Mouse (Mus musculus) brain, adult 2 months (tissue): ENCODE results near the gene Mad1l1.
"Not testable (repeated sequence)": the region's sequence is repeated elsewhere in the genome, so short reads cannot be mapped to it uniquely, and the experiment has no call there.

Experiments used
- DNase-seq: peaks from one replicate; pipeline ENCODE4 v3.0.0; 2011; ENCODE audit warnings: low read depth, low spot score

Gene Mad1l1

DNA sequence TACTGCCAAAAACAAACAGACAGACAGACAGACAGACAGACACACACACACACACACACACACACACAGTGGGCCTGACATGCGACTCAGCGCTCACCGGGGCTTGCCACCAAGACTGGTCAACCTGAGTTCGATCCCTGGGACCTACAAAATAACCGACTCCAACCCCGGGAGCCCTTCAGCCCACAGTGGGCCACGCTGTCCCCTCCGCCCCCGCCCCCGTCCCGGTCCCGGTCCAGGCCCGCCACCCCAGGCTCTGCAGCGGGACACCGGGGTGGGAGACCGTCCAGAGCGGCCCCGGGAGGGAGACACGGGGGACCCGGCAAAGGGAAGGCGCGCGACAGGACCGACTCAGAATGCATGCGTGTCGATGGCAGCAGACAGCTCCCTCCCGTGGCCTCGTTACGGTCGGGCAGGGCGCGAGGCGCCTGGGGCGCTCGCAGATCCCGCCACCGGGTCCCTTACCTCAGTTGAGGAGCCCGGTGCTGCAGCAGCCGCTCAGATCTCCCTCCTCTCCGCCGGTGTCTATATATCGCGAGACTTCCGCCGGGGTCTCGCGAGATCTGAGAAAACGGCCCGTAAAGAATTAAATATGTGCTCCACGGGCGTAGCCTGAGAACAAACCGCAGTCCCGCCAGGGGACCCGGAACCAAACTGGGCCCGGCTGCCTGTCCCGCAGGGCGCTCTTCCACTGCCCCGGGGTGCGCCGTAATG is at the start of gene Mad1l1, which contains the start of gene Nudt1:
TSS of gene Mad1l1 (minus strand) at position 511 of the 714 bp plus-strand sequence.
TSS of gene Nudt1 (plus strand) at position 615 of the 714 bp plus-strand sequence.
- peak; percentile 93 for DNase-seq

DNA sequence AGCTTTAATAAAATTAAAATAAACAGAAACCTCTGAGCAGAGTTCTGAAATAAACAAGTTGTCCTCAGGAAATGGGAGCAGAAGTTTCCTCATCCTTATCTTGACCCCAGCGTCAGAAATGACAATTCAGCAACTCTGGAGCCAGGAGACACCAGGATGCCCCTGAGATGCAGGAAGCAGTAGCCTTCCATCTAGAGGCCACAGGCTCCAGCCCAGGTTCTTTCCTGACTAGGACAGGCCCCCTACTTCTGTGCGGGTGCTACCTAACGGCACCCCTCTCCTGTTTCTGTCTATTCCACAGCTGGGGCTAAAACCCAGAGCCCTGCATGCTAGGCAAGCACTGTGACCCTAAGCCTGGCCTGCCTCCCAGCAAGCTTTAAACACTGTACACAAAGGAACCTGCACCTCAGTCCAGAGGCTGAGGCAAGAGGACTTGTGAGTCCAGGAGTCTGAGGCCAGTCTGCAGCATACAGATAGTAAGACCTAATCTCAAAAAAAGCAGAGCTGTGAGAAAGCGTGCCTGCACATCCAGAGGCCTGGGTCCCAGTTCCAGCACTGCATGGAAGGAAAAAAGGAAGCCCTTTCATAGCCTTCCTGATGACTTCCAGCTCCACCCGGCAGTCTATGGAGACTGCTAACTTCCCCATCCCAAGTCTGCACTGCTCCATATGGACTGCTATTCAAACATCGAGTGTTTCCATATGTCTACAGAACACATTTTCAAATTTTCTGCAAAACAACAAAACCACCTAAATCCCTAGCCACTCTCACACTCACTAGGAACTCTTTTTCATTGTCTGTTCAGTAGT is 49.3 kb upstream of the Mad1l1 start:
- no peak for DNase-seq

DNA sequence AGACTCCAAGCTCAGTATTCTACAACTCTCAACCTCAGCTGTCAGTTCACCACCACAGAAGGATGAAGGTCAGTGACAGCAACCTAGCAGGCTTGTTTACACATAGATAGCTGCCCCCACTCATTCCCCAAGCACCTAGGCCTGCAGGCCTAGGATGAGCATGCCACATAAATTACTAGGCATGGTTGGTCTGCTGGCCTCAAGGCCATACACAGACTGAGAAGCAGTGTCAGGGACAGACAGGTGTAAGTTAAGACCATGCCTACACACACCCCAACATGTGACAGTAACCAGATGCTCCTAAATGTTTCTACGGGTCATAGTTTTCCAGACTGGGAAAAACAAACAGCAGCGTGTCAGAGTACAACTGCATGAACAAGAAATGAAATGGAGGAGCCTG is 48.1 kb upstream of the Mad1l1 start:
- DNase-seq = no peak

DNA sequence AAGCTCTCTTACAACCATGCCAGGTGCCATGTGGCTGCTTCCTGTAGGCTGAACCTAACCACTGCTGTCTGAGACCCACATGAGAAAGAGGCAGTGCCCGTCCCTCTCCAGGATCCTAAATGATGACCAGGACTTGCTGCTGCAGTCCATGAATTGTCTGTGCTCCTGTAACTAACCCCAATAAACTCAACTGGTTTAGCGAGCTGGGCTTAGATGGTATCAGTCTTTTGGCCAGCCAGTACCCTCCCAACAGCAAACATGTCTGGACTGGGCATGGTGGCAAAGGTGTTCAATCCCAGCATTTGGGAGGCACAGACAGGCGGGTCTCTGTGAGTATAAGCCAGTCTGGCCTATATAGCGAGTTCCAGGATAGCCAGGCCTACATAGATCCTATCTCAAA is 47.6 kb upstream of the Mad1l1 start:
- no peak for DNase-seq

DNA sequence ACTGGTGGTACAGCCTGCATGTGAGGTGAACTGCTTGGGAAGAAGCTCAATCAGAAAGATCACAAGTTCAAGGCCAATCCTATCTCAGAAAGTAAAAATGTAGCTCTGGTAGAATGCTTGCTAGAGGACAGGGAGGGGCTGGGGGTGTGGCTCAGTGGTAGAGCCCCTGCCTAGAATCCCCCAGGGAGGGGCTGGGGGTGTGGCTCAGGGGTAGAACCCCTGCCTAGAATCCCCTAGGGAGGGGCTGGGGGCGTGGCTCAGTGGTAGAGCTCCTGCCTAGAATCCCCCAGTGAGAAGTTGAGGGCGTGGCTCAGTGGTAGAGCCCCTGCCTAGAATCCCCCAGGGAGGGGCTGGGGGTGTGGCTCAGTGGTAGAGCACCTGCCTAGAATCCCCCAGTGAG is 46.8 kb upstream of the Mad1l1 start:
- DNase-seq = not testable (repeated sequence)

DNA sequence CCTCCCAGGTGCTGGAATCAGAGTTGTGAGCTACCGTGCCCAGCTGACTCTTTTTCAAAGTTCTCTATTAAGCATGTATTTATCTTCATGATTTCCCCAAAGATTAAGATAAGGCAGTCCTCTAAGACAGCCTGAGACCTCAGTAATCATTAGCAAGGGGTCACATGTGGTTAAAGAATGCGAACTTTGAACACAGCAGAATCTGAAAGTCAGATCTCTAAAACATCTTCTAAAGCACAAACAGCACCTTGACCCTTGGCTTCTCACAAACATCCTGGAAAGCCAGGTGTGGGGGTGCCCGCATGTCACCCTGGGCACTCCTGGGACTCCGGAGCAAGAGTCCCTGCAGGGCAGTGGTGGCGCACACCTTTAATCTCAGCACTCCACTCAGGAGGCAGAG is 43.1 kb upstream of the Mad1l1 start:
- DNase-seq = no peak

DNA sequence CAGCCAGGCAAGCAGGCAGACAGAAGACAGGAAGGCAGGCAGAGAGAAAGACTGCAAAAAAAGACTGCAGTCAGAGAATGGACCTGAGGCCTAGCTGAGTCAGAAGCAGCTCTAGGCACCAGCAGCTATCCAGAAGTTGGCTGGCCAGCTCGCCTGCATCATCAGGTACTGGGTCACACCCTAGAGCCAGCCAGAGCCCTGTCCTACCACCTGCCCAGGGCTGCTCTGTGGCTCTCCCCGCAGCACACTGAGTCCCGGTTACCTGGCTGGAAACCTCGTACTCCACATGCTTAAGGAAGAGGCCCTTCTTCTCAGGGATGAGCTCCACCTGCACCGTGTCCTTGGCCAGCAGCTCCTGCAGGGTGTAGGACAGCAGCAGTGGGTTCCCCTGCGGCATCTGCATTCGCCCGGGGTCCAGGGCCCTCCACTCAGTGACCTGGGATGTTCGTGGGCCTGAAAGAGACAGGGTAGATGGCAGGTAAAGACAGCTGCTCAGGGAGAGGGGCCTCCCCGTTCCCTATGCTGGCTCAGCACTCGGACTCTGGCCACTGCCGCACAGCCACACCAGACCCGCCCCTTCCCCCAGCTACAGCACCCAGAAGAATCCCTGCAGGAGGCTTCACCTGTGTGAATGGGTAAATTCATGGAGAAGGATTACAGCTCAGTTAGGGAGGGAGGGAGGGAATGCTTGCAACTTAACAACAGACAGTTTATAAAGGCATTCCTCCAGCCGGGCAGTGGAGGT is 38.8 kb upstream of the Mad1l1 start:
- no peak for DNase-seq

DNA sequence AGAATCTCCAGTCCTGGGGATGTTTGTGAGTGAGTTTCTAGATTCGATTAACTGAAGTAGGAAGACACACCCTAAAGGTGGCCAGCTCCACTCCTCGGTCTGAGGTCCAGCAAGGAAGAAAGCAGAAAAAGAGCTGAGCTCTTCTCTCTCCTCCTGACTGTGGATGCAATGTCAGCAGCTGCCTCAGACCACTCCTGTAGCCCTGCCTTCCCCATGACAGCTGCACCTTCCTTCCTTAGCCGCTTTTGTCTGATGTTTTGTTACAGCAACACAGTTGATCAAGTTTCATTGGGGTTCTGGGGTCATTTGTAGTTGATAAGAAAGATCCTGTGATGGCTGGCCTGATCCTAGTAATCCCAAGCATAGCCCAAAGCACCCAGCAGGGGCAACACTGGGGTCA is 36.1 kb upstream of the Mad1l1 start:
- no peak for DNase-seq

DNA sequence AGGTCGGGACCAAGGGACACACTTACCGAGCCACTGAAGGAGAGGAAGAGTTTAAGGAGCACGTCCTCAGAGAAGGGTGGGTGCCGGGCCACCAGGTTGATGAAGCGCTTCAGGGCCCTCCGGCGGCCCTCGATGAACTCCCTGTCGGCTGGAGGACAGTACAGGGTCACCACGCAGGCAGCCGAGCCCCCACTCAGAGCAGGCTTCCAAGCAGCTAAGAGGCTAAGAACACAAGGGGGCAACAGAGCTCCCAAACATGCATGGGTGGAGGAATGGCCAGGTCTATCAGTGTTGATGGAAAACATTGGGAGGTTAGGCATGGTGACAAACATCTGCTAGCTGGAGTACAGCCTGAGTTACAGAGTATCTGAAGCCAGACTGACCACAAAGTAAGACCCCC is 34.6 kb upstream of the Mad1l1 start:
- DNase-seq = no peak

DNA sequence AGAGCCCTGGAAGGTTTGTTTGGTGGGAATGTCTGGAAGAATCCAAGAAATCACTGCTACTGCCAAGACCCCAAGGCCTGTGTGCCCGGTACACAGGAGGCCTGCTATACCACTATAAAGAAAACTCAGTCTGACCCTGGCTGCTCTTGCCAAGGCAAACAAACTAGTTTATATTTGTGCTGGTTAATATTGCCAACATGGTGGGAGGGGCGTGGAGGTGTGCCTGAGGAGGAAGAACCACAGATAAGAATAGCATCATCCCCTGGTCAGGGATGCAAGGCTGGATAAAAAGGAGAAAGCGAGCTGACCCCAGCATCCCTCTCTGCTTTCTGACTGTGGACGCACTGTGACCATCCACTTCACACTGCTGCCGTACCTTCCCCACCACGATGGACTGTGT is 31.0 kb upstream of the Mad1l1 start:
- no peak for DNase-seq

DNA sequence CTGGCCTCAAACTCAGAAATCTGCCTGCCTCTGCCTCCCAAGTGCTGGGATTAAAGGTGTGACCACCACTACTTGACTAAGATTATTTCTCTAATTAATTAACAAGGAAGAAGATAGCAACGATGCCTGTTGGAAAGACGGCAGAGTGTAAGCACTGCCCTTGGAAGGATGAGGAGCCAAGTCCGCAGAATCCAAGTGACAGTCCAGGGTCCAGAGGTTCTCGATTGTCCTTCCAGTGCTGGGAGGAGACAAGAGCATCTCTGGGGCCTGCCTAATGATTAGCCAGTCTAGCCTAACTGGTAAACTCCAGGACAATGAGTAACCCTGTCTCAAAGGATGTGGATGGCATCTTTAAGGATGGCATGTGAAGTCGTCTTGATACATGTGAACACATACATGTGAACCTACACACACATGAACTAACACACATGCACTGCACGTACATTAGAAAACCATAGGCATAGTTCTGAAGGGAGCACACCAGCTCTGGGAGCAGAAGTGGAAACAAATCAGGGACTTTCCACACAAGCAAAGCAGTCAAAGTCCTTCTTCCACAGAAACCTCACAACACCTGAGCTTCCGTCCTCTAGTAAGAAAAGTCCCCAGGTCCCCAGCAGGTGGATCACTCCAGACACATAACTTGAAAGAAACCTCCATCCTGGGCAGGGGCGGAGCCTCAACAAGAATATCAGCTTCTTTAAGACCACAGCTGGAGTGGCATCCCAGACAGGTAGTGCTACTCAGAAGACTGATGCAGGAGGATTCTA is 29.6 kb upstream of the Mad1l1 start:
- DNase-seq = no peak

DNA sequence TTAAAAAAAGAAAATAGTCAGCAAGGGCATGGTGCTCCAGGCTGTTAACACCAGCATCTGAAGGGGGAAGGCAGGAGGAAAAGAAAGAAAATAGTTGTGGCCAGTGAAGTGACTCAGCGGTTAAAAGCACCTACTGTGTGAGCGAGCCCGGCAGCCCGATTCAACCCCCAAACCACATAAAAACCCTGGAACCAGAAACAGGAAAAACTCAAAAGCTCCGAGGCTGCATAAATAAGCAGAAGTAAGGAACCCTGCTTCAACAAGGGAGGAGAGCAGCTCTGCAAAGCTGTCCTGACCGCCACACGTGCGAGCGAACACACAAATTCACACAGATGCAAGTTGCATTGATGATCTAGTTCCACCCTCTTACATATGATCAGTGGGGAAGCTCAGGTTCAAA is 28.5 kb upstream of the Mad1l1 start:
- no peak for DNase-seq

DNA sequence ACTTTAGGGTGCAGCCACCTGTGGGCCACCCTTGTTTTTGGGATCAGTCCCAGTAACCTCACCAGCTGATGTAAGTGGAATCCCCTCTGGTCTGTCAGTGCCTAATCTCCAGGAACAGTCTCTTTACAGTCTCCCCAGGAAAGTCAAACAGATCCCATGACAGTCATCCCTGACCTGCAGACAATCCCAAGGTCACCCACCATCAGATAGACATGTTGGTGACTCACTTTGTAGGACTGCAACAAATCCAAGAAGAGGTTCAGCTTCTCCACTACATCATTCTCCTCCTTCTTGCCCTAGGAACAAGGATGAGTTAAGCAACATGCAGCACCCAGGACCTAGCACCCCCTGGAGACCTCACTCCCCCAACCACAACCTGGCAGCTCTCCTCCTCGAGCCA is 24.7 kb upstream of the Mad1l1 start:
- DNase-seq = no peak

DNA sequence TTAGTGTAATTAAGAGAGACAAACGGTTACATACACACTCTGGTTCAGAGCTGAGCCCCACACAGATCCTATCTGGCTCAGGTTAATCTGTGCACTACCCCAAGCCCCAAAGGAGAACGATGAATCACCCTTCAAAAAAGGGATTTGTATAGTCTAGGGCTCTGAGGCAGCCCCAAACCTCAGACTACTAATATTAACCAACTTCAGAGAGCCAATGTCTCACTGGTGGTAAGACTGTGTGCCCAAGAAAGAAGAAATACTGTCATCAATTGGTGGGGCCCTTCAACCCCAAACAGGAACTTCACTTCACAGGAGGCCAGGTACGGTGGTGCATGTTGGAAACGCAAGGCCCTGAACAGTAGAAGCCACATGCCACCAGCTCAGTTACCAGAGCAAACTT is 23.9 kb upstream of the Mad1l1 start:
- DNase-seq = no peak

DNA sequence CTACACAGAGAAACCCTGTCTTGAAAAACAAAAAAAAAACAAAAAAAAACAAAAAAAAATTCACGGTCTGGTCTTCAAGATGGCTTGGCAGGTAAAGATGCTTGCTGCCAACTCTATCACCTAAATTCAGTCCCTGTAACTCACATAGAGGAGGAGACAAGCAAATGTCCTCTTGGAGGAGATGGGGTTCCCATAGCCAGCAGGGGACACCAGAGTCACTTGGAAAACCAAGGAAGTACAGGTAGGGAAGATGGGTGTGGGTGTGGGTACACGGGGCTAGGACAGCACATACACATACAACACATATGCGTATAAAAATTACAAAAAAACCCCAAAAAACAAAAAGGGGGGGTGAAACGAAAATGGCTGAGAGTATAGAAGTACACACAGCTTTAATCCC is 21.5 kb upstream of the Mad1l1 start:
- DNase-seq = peak; percentile 7

DNA sequence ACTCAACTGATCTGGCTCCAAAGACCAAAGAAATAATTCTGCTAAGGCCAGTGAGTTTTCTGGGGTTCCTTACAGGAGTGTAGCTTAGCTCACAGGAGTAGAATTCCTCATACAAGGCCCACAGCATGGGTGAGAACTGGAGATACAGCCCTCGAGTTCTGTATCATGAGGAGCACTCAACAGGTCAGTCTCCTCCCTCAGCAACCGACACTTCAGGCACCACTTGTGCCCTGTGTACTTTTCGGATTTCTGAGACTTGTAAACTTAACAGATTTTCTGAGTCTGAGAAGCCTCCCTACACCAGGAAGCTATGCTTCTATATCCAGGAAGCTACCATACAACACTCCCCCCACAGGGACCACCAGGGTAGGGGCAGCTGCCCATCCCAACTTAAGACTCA is 18.5 kb upstream of the Mad1l1 start:
- DNase-seq = no peak

DNA sequence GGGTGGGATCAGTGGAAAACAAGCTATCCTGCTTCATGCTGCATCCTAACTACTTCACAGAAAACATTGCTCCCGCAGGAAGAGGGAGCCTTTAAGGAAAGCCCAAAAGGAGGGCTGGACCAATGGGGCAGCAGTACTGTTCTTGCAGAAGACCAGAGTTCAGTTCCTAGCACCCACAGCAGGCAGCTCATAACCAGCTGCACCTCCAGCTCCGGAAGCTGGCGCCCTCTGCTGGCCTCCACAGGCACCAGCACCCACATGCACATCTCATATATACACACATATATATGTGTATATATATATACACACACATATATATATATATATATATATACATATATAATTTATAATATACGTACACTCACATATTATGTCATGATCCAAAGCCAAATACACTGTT is 17.4 kb upstream of the Mad1l1 start:
- no peak for DNase-seq

DNA sequence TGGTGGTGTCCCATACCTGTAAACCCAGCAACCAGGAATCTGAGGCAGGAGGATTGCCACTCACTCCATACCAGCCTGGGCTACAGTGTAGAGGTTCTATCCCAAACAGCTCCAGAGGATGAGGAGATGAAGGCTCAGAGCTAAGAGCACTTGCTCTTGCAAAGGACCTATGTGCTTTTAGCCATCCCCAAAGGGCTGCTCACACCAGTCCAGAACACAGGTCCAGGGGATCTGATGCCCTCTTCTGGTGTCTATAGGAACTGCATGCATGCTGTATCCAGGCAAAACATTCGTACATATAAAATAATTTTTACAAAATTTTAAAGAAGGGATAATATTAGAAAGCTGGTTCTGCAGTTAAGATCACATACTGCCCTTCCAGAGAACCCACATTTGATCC is 15.3 kb upstream of the Mad1l1 start:
- DNase-seq = peak; percentile 60

DNA sequence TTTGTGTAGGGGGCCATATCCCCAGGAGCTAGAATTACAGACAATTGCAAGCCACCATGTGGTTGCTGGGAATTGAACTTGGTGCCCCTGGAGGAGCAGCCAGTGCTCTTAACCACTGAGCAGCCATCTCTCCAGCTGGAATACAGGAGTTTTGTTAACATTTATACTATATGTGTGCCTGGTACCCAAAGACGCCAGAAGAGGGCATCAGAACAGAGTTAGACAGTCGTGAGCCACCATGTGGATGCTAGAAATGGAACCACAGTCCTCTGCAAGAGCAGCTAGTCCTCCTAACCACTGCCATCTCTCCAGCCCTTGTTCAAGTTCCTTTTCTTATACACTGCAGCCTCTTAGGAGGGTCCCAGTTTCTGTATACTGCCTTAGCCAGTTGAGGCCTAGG is 12.3 kb upstream of the Mad1l1 start:
- DNase-seq = peak; percentile 19

DNA sequence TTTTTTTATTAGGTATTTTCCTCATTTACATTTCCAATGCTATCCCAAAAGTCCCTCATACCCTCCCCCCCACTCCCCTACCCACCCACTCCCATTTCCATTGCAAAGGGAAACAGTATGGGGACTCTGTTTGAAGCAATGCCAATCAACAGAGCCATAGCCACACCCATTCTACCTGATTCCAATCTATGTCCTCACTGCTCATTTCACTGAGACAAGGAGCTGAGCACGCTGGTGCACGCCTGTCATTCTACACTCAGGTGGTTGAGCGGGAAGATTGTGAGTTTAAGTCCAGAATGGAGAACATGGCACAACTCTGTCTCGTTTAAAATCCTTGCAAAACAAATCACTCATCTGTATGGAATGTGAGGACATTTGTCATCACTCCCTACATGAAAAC is 11.2 kb upstream of the Mad1l1 start:
- DNase-seq = no peak

DNA sequence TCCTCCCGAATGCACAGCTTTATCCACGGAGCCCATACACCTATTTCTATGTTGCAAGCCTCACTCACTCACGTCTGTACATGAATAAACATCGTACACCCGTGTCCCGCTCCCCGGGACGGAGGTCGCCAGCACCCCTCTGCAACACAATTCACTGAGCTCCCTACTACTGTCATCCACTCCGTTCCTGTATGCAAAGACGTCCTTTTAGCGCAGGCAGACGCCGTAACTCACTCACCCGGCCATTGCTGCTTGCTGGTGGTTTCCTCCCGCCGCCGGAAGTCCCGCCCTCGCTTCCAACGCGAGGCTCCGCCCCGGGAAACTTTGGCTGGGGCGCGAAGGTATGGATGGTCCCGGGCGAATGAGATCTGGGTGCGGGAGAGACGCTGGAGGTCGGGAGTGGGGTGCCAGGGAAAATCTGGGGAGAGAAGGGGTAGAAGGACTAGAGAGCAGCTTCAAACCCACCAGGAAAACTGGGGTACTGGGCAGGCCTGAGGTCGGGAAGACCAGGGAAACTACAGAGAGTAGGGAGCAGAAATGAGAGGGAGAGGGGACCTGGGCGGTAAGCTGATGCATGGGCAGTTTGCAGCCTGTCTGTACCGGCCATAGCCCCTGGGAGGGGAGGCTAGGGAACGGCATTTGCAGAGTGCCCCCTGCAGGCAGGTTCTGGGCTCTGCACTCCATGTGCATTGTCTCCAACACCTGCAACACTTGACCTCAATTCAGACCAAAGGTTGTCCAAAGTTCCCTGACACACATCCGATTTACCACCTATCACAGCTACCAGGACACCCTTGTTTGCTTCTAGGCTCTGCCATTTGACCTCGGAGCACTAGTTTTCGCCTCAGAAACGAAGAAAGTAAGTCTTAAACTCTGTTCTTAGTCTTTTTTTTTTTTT is 10.5 kb upstream of the Mad1l1 start, which contains the start of gene Mrm2:
TSS of gene Mrm2 (minus strand) at position 284 of the 898 bp plus-strand sequence.
- DNase-seq = peak; percentile 80
